Mouse (Mus musculus): ENCODE data around the gene Stx5a. TPM values are rescaled to one million over a fixed set of nuclear protein-coding genes. Genes with fewer than 3 reads are reported as not detected.
A peak's percentile ranks its signal among the peaks of the same experiment; 100 is the strongest.
"Not testable (repeated sequence)": the region's sequence is repeated elsewhere in the genome, so short reads cannot be mapped to it uniquely, and the experiment has no call there.

The Stx5a gene
- total RNA-seq, 2 experiments from 2014 or later, result 73.8 to 75.8 TPM

GRCm38 (mm10) chr19:8715868-8716766 is 25.1 kb upstream of the Stx5a start:
- DNase-seq, result no peak

GRCm38 (mm10) chr19:8716767-8717475 is 24.3 kb upstream of the Stx5a start:
- DNase-seq, result no peak

- DNase-seq, result peak; percentile 77
Observed at GRCm38 (mm10) chr19:8718357-8718756, 22.9 kb upstream of the Stx5a start.

DNA sequence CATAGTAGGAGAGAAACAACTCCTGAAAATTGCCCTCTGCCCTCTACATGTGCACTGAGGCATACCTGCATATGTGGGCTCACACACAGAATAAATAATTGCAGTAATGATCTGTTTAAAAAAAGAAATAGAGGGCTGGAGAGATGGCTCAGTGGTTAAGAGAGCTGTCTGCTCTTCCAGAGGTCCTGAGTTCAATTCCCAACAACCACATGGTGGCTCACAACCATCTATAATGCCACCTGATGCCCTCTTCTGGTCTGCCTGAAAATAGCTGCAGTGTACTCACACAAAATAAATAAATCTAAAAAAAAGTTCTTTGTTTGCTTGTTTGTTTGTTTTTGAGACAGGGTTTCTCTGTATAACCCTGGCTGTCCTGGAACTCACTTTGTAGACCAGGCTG is 22.2 kb upstream of the Stx5a start:
- not testable (repeated sequence) for DNase-seq

DNA sequence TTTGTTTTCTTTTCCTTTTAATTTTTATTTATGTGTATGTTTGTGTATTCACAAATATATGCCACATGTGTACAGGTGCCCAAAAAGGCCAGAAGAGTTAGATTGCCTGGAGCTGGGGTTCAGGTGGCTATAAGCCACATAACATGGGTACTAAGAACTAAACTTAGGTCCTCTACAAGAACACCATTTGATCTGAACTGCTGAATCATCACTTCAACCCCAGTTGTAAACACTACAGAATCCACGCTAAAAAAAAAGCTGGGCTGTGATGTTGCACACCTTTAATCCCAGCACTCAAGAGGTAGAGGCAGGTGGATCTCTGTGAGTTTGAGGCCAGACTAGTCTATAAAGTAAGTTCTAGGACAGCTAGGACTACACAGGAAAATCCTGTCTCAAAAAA is 19.8 kb upstream of the Stx5a start:
- DNase-seq, result no peak

- DNase-seq, result no peak
Observed at GRCm38 (mm10) chr19:8722021-8722420, 19.2 kb upstream of the Stx5a start.

DNA sequence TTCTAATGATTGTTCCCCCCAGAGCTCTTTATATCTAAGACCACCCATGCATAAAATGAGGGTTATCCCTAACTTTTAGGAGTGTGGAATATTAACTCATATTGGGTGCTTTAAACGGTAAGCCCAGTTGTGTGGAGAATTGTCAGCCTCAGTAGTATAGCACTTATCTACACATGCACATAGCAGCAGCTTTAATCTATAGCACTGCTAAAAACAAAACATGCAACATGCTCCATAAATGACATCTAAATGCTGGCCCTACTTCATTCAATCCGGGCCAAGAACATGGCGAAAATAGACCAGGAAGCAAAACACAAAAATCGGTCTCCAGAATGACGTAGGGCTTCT is 18.7 kb upstream of the Stx5a start:
- no peak for DNase-seq

DNA sequence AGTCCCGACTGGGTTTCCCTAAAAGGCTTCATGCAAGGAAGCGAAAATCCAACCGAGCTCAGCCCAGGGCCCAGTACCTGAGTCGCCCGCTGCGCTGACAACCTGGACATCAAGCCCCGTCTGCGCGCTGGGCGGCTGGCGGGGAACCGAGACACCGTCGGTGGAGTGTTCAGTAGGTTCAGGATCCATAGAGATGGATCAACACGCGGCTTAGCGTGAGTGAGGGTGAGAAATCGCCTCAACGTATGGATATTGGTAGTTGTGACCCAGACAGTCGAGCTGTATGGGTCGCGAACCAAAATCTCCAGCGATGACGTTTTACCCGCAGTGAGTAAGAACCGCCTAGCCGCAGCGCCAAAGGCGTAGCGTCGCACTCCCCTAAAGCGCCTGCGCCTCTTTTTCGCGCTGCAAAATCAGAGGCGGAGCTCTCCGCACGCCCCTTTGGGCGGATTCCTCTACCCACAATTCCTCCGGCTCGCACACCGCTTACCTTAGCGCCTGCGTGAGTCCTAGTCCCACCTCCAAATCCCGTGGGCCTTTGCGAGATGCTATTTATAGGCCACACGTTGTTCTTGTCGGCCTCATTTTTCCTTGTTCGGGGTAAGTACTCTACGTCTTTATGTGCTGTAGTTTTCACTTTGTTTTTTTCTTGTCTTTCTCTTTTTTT is 18.2 kb upstream of the Stx5a start, which contains the start of gene Slc3a2:
Gene Slc3a2 (minus strand): TSS at position 463 of the 667 bp plus-strand sequence.
- peak; percentile 96 for DNase-seq

- peak; percentile 25 for DNase-seq
Observed at GRCm38 (mm10) chr19:8723574-8724346, 17.5 kb upstream of the Stx5a start.

DNA sequence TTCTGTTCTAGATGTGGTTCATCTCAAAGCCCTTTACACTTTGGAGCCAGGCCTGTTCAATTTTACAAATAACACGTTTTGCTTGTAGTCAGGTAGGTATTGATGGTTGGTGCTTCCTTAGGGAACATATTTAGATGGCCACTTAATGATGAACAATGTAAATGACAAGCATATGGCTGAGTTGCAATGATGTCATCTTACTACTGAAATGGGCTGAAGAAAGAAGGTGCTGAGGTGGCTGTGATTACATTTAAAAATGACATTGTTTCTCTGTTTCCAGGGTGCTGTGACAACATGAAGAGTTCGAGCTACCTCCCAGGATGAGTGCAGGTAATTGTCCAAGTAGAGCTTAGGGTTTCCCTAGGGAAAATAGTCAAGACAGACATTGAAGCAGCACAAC is 16.8 kb upstream of the Stx5a start:
- no peak for DNase-seq

DNA sequence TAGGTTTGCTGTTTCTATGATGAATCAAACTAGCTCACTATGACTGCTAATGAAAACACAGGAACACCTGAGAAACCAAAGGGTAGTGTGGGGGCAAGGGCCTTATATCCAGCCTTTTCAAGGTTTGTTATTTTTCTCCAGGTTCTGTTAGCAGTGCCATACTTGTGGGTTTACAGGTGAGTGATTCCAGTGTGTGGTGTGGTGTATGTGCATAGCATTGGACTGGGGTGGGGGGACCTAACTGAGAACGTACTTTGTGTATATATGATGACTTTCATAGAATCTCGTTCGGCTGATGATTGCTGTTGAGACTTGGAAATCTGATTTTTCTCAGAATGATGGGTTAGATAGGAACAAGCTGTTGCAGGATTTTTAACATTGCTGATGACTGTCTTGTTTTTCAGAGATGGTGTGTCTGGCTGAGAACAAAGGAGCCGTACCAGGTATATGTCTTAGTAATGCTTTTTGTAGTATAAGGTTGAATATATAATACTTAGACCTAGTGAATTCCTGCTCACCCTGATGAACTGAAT is 16.1 kb upstream of the Stx5a start:
- DNase-seq, result no peak

GRCm38 (mm10) chr19:8726609-8727390 is 14.4 kb upstream of the Stx5a start:
- no peak for DNase-seq

DNA sequence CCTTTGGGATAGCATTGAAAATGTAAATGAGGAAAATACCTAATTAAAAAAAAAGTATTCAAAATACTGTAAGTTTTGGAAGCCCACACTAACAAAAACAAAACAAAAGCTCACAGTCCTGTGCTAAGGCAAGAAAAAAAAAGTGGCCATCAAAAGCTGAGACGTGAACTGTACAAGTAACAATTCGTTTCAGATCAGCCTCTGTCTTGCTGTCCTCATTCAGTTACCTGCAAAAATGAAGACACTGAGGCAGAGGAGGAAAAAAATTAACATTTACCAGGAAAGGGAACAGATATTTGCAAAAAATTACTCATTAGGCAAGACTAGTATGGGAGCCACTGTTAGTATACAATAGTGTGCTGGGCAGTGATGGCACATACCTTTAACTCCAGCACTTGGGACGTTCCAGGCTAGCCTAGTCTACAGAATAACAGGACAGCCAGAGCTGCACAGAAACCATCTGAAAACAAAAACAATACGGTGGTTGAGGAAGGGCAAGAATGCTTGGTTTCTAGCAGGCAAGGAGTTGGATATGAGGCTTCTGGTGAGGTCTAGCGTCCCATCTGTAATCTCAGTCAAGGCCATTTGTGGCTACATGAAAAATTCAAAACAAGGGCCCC is 13.6 kb upstream of the Stx5a start:
- no peak for DNase-seq

- not testable (repeated sequence) for DNase-seq
Observed at GRCm38 (mm10) chr19:8728335-8729099, 12.7 kb upstream of the Stx5a start.

DNA sequence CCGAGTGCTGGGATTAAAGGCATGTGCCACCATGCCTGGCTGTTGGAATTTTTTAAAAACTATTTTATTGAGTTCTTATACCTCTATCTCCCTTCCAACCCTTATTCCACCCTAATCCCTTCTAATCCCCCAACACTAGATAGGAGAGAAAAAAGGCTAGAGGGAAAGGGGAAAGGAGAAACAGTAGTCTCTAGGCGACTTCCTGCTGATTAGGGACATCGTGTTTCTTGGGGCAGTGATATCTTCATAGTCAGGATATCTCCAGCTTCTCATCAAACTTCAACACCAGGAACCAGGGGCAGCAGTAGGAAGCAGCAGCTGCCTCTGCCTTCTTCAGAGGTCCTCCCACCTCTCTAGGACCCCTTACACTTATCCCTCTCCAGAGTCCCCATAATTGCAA is 6.9 kb upstream of the Stx5a start:
- no peak for DNase-seq

GRCm38 (mm10) chr19:8735389-8736159 is 5.6 kb upstream of the Stx5a start, which contains the start of gene Wdr74:
Wdr74 (plus strand) TSS chr19:8735827.
- peak; percentile 96 for DNase-seq

GRCm38 (mm10) chr19:8736160-8736467 is 5.1 kb upstream of the Stx5a start:
- DNase-seq, result no peak

DNA sequence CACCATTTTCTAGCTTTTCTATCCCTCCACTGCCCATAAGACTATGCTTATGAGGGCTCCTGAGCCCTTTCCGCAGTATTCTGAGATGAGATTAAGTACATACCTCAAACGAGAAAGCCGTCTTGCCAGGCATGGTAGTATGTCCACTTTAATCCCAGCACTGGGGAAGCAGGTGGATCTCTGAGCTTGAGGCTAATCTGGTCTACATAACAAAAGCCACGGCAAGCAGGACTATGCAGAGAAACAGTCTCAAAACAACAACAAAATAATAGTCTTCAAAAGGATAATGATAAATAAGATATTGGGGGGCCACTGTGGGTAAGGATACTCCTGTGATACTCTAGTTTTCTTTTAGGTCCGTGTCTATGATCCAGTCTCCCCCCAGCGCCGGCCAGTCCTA is 2.3 kb upstream of the Stx5a start:
- no peak for DNase-seq

- no peak for DNase-seq
Observed at GRCm38 (mm10) chr19:8739646-8740045, 1.6 kb upstream of the Stx5a start.
